Mouse (Mus musculus) stomach, embryonic 15.5 days (tissue): ENCODE data around the gene Ndrg2. TPM values are rescaled to one million over a fixed set of nuclear protein-coding genes. Genes with fewer than 3 reads are reported as not detected.

Experiments used
- ATAC-seq: fragments of 200-750 bp; cut with Nextera tagmentation; 2 replicates; pipeline ENCODE4 v1.8.0; 2017; ENCODE audit warnings: low read depth, moderate number of reproducible peaks, moderate TSS enrichment; ENCODE audit not compliant: insufficient read depth, low FRiP score
- H3K27ac ChIP-seq: fragments of 300-500 bp; sonication (generic); 2 replicates; pipeline ENCODE4 v1.5.1; 2015; ENCODE audit warnings: mild to moderate bottlenecking, inconsistent platforms
- H3K27me3 ChIP-seq: fragments of 300-500 bp; sonication (generic); replicated peaks from 2 replicates; pipeline ENCODE4 v1.6.1; 2015; ENCODE audit warnings: inconsistent platforms
- H3K36me3 ChIP-seq: fragments of 300-500 bp; sonication (generic); 2 replicates; pipeline ENCODE4 v1.6.1; 2015; ENCODE audit warnings: inconsistent platforms
- H3K4me1 ChIP-seq: fragments of 300-500 bp; sonication (generic); 2 replicates; pipeline ENCODE4 v1.6.1; 2015; ENCODE audit warnings: inconsistent platforms
- H3K4me2 ChIP-seq: fragments of 300-500 bp; sonication (generic); 2 replicates; pipeline ENCODE4 v1.6.1; 2015; ENCODE audit warnings: mild to moderate bottlenecking, inconsistent platforms
- H3K4me3 ChIP-seq: fragments of 300-500 bp; sonication (generic); replicated peaks from 2 replicates; pipeline ENCODE4 v1.5.1; 2015; ENCODE audit warnings: inconsistent platforms
- H3K9ac ChIP-seq: fragments of 300-500 bp; sonication (generic); 2 replicates; pipeline ENCODE4 v1.6.1; 2015; ENCODE audit warnings: inconsistent platforms
- H3K9me3 ChIP-seq: fragments of 300-500 bp; sonication (generic); 2 replicates; pipeline ENCODE4 v1.6.1; 2016; ENCODE audit warnings: inconsistent platforms
- WGBS: fragments of 180-500 bp; shearing (Covaris S2); methylation state at CpG from one replicate; pipeline ENCODE4 v1.1.7; 2015; 5-methylcytosine and 5-hydroxymethylcytosine counted together
- polyA plus RNA-seq: library from polyadenylated mRNA; unstranded; fragments of >200 nt; fragmentation: Nextera tagmentation; extraction: Ambion mirVana; gene quantifications from 2 replicates; pipeline ENCODE4 v1.2.1, GENCODE M21; 2015

The Ndrg2 gene
- 73.7 and 81.7 TPM in 2 replicates for polyA plus RNA-seq

DNA sequence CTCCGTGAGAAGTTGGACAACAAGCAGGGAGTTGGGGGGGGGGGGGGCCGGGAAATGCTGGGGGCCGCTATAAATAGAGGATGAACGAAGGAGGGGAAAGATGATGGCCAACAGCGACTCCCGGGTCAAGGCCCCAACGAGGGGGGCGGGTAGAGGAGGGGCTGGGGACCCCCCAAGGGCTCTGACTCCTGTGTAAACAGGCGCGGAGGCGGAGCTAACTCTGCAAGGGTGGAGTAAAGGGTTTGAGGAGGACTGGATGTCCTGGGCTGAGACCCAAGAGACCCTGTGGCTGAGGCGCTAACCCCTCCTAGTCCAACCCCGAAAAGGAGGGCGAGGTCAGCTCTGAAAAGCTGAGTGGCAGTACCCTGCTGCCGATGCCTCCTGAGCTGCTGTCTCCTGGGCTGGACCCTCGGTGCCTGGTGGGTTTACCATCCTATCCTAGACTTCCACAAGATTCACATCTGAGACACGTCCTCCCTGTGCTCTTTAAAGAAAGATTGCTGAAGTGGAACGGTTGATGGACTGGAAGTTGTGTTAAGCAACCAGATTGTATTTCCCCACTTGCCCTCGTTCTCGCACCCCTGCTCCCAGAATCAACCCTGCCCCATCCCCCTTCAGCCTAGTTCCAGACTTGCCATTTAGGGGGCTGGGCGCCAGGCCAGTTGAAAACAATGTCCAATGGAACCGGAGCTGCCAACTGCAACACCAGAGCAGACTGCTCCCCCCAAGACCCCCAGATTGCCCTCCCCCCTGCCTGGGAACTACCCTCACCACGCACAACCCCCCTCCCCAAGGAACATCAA lies at the start of gene Ndrg2:
Gene Ndrg2 (minus strand): TSS at position 199 of the 803 bp plus-strand sequence.
- Histone ChIP-seq H3K4me1 (peaks cover 8% of the 10 kb centered on the region), H3K4me2 (peak within 1 kb of the TSS; percentile 98), H3K9me3 (no peaks in the 10 kb centered on the region), H3K27ac (peak within 1 kb of the TSS; percentile 81), H3K9ac (peak within 1 kb of the TSS; percentile 49), H3K36me3 (no peaks in the 10 kb centered on the region), H3K27me3 (no peaks in the 10 kb centered on the region), H3K4me3 (peak within 1 kb of the TSS; percentile 57)
- peak; percentile 63 for ATAC-seq
- WGBS, result 5% methylated on average over 21 of the region's 23 CpGs

- Histone ChIP-seq H3K4me1 (no peaks in the 10 kb centered on the region), H3K9ac (no peak overlapping the region), H3K9me3 (no peaks in the 10 kb centered on the region), H3K4me3 (no peak overlapping the region), H3K4me2 (no peak overlapping the region), H3K27ac (no peak overlapping the region), H3K36me3 (no peaks in the 10 kb centered on the region), H3K27me3 (no peaks in the 10 kb centered on the region)
- 81% methylated on average over 2 of the region's 2 CpGs for WGBS
- no peak for ATAC-seq
Measured at GRCm38 (mm10) chr14:51960316-51960715, 46.4 kb upstream of the Ndrg2 start.

GRCm38 (mm10) chr14:51943336-51943735 lies 29.4 kb upstream of the Ndrg2 start:
- Histone ChIP-seq H3K4me2 (no peak overlapping the region), H3K4me3 (no peak overlapping the region), H3K9me3 (no peaks in the 10 kb centered on the region), H3K27ac (no peak overlapping the region), H3K27me3 (no peaks in the 10 kb centered on the region), H3K9ac (no peak overlapping the region), H3K36me3 (no peaks in the 10 kb centered on the region), H3K4me1 (0 out of 2 replicates have a peak, but pooled peaks cover 5% of the 10 kb centered on the region)
- ATAC-seq, result no peak
- WGBS, result 76% methylated on average over 6 of the region's 6 CpGs

DNA sequence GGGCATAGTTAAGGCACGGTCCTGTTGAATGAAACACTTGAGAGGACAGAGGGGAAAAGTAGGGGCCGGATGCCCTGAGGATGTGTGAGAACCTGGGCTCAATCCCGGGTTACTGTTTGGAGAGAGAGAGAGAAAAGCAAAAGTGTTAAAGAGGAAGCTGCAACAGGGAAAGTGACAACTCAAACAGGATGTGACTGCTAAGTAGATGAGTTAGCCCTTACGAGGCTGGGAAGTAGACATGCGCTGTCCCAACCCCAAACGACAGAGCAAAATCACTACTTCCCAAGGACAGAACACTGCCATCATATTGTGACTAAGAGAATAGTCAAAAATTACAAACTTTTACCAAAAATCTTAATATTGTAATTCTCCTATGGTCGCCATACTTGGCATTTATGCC lies 28.3 kb upstream of the Ndrg2 start:
- Histone ChIP-seq H3K4me3 (no peak overlapping the region), H3K27me3 (no peaks in the 10 kb centered on the region), H3K9ac (no peak overlapping the region), H3K27ac (no peak overlapping the region), H3K36me3 (no peaks in the 10 kb centered on the region), H3K4me2 (no peak overlapping the region), H3K9me3 (no peaks in the 10 kb centered on the region), H3K4me1 (0 out of 2 replicates have a peak, but pooled peaks cover 5% of the 10 kb centered on the region)
- 60% methylated on average over 7 of the region's 7 CpGs for WGBS
- ATAC-seq, result no peak

DNA sequence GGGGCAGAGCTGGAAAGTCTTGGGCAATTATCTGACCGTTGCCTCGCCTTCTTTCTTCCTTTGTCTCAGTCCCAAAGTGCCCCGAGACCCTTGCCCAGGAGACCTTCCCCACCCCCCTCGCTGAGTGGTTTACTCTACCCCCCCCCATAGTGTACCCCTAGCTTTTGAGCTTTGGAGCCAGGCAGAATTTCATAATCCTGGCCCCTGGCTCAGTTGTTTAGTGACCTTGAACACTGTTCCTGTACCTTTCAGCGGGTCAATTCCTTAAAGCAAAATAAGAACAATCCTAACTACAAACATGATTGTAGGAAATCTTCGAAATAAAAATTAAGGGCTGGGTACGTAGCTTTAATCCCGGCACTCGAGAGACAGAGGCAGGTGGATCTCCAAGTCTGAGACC lies 27.6 kb upstream of the Ndrg2 start:
- Histone ChIP-seq H3K9me3 (no peaks in the 10 kb centered on the region), H3K4me1 (0 out of 2 replicates have a peak, but pooled peaks cover 5% of the 10 kb centered on the region), H3K4me3 (no peak overlapping the region), H3K27me3 (no peaks in the 10 kb centered on the region), H3K27ac (no peak overlapping the region), H3K4me2 (no peak overlapping the region), H3K36me3 (no peaks in the 10 kb centered on the region), H3K9ac (no peak overlapping the region)
- ATAC-seq, result no peak
- WGBS, result 61% methylated on average over 9 of the region's 9 CpGs

DNA sequence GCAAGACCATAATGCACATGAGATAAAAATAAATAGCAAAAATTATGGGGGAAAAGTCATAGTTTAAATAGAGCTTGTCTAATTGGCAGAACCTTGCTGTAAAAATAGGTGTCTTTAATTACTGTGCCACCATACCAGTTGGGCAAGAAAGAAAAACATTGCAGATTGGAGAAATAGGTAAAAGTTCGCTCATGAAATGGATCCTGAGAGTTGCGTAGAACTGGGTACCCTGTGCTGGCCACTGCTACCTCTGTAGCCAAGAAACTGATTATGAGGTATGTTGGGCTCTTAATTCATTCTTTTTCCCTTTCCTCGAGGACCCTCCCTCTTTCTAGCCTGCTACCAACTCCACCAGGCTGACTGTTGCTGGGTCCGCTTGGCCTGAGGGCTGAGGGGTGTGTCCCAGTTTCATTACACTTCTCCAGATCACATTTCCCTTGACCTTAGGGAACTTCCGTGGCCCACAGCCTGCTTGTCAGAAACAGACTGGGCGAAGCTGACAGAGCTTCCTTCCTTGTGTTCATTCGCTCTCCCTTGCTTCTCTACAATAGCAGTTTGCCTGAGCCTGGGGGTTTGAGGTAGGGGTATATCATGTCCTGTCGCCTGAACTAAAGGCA lies 27.1 kb upstream of the Ndrg2 start:
- Histone ChIP-seq H3K4me1 (0 out of 2 replicates have a peak, but pooled peaks cover 5% of the 10 kb centered on the region), H3K4me3 (no peak overlapping the region), H3K27me3 (no peaks in the 10 kb centered on the region), H3K9me3 (no peaks in the 10 kb centered on the region), H3K36me3 (no peaks in the 10 kb centered on the region), H3K4me2 (no peak overlapping the region), H3K27ac (no peak overlapping the region), H3K9ac (no peak overlapping the region)
- 31% methylated on average over 8 of the region's 8 CpGs for WGBS
- no peak for ATAC-seq

GRCm38 (mm10) chr14:51939005-51939404 lies 25.0 kb upstream of the Ndrg2 start:
- no peak overlapping the region for H3K9ac ChIP-seq

DNA sequence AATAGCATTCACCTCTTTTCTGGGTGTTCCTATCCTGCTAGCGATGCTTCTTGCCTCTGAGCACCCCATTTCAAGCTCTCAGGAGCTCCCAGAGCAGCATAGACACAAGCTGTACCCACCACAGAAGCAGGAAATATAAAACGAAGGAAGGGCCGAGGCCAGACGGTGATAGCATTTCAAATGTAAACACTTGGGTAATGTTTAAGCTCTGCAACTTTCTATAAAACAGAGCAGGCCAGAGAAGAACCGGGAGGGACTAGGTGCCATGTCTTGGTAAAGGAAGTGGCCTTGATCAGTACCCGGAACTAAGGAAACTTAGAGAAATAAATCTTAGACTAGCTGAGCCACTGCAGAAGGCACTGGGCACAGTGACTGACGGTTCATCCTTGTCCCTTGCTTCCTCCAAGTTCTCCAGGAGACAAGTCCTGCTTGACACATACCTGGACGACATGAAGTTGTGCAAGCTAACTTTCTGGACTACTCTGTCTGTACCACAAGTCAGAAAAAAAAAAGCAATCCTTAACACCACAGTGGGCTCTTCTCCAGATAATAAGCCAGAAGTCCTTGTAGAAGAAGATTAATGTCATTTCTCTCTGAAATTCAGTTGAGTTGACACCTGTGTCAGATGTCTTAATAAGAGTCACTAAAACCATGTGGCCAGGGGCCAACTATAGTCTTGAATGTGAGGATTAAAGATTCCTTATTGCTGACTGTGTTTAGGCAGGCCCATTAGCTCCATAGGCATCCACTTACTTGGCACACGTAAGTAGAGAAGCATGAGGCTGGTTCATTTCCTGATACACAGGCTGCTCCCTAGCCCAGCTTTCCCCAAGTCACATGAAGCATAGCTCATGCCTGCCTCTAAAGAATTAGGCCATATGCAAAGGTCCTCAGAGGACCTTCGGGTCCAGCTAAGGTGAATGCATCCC lies 18.4 kb upstream of the Ndrg2 start:
- H3K4me3 ChIP-seq, result no peak overlapping the region
- no peaks in the 10 kb centered on the region for H3K9me3 ChIP-seq
- 25% methylated on average over 10 of the region's 10 CpGs for WGBS
- no peaks in the 10 kb centered on the region for H3K36me3 ChIP-seq
- H3K27me3 ChIP-seq, result no peaks in the 10 kb centered on the region
- ATAC-seq, result peak; percentile 72; the same call in 1 of the 2 replicates
- no peak overlapping the region for H3K9ac ChIP-seq
- peak overlapping the region; percentile 6; the same call in 1 of the 2 replicates for H3K4me2 ChIP-seq
- peaks cover 11% of the 10 kb centered on the region for H3K4me1 ChIP-seq
- H3K27ac ChIP-seq, result peak overlapping the region; percentile 72

More at GRCm38 (mm10) chr14:51939005-51939404, 25.0 kb upstream of the Ndrg2 start:
- Histone ChIP-seq H3K9me3 (no peaks in the 10 kb centered on the region), H3K4me2 (no peak overlapping the region), H3K27ac (no peak overlapping the region), H3K36me3 (no peaks in the 10 kb centered on the region), H3K27me3 (no peaks in the 10 kb centered on the region), H3K4me1 (0 out of 2 replicates have a peak, but pooled peaks cover 5% of the 10 kb centered on the region), H3K4me3 (no peak overlapping the region)
- WGBS, result 82% methylated on average over 9 of the region's 9 CpGs
- no peak for ATAC-seq

- peaks cover 11% of the 10 kb centered on the region for H3K4me1 ChIP-seq
- H3K36me3 ChIP-seq, result no peaks in the 10 kb centered on the region
- WGBS, result 22% methylated on average over 5 of the region's 5 CpGs
- no peak overlapping the region for H3K27ac ChIP-seq
- ATAC-seq, result peak; percentile 77
- H3K9me3 ChIP-seq, result no peaks in the 10 kb centered on the region
- H3K4me3 ChIP-seq, result no peak overlapping the region
- no peak overlapping the region for H3K4me2 ChIP-seq
- H3K9ac ChIP-seq, result no peak overlapping the region
- H3K27me3 ChIP-seq, result no peaks in the 10 kb centered on the region
Measured at GRCm38 (mm10) chr14:51930824-51931223, 16.9 kb upstream of the Ndrg2 start.

GRCm38 (mm10) chr14:51929968-51930367 lies 16.0 kb upstream of the Ndrg2 start:
- Histone ChIP-seq H3K9ac (no peak overlapping the region), H3K27me3 (no peaks in the 10 kb centered on the region), H3K9me3 (no peaks in the 10 kb centered on the region), H3K4me1 (peaks cover 11% of the 10 kb centered on the region), H3K36me3 (no peaks in the 10 kb centered on the region), H3K4me3 (no peak overlapping the region), H3K27ac (peak overlapping the region; percentile 80), H3K4me2 (peak overlapping the region; percentile 22; the same call in 1 of the 2 replicates)
- 44% methylated on average over 9 of the region's 9 CpGs for WGBS
- no peak for ATAC-seq

- 61% methylated on average over 8 of the region's 8 CpGs for WGBS
- Histone ChIP-seq H3K4me2 (peak overlapping the region; percentile 22; the same call in 1 of the 2 replicates), H3K4me1 (peaks cover 11% of the 10 kb centered on the region), H3K27me3 (no peaks in the 10 kb centered on the region), H3K36me3 (no peaks in the 10 kb centered on the region), H3K4me3 (no peak overlapping the region), H3K27ac (peak overlapping the region; percentile 80), H3K9ac (no peak overlapping the region), H3K9me3 (no peaks in the 10 kb centered on the region)
- peak; percentile 54; the same call in 1 of the 2 replicates for ATAC-seq
Measured at GRCm38 (mm10) chr14:51929309-51929943, 15.5 kb upstream of the Ndrg2 start.
